9 mouse cellular contexts compared by ENCODE assay signal in genomic region chr11:11114234-11115030, GRCm38 (mm10). TPM values are rescaled to one million over a fixed set of nuclear protein-coding genes. Genes with fewer than 3 reads are reported as not detected.
DNase-seq lines count a peak whose midpoint lies in the region; ATAC-seq and TF ChIP-seq lines count a peak whose summit lies in the region.
"Had no signal": no experiment of that assay in that cellular context is flagged by ENCODE, and none has a peak within 500 bp of the region (broad histone marks: within the 10 kb centered on the region; RNA-seq: fewer than 3 reads in every experiment).

No protein-coding gene starts in this region.

- no peak overlapping the region for H3K27ac ChIP-seq in heart, embryonic 10.5 days
- H3K27ac ChIP-seq in forebrain, embryonic 13.5 days = no peak overlapping the region
- no peak overlapping the region for H3K27ac ChIP-seq in limb, embryonic 14.5 days (replicated peaks; ENCODE audit: low read depth, low read length)
- H3K27ac ChIP-seq in stomach, postnatal 0 days (replicated peaks) = no peak overlapping the region

- WGBS in heart, embryonic 10.5 days = 1% methylated on average over 34 of the region's 34 CpGs
- under 1% methylated on average over 34 of the region's 34 CpGs for WGBS in forebrain, embryonic 13.5 days
- 3% methylated on average over 34 of the region's 34 CpGs for WGBS in limb, embryonic 14.5 days
- under 1% methylated on average over 34 of the region's 34 CpGs for WGBS in stomach, postnatal 0 days

- peaks cover 63% of the 10 kb centered on the region for H3K27me3 ChIP-seq in heart, embryonic 10.5 days (ENCODE audit: insufficient read depth, poor library complexity, severe bottlenecking)
- H3K27me3 ChIP-seq in forebrain, embryonic 13.5 days = peaks cover 85% of the 10 kb centered on the region
- peaks cover 49% of the 10 kb centered on the region for H3K27me3 ChIP-seq in limb, embryonic 14.5 days (ENCODE audit: control insufficient read depth, insufficient read depth, low read length)
- H3K27me3 ChIP-seq in stomach, postnatal 0 days (ENCODE audit: control insufficient read depth, insufficient read depth, low read length) = peaks cover 9% of the 10 kb centered on the region; the same call in 1 of the 2 replicates

- no peak for TF ChIP-seq CTCF in stomach, postnatal 0 days (IDR thresholded peaks at IDR 0.05; ENCODE audit: low read depth)

- H3K9ac ChIP-seq in forebrain, embryonic 13.5 days = peak overlapping the region; percentile 56
- H3K9ac ChIP-seq in limb, embryonic 14.5 days (ENCODE audit: low read depth, low read length, severe bottlenecking) = peak overlapping the region; percentile 9; the same call in 1 of the 2 replicates
- H3K9ac ChIP-seq in stomach, postnatal 0 days (ENCODE audit: low read length) = no peak overlapping the region

- no peaks in the 10 kb centered on the region for H3K36me3 ChIP-seq in heart, embryonic 10.5 days
- H3K36me3 ChIP-seq in forebrain, embryonic 13.5 days (ENCODE audit: poor library complexity, severe bottlenecking) = no peaks in the 10 kb centered on the region
- H3K36me3 ChIP-seq in limb, embryonic 14.5 days (ENCODE audit: control insufficient read depth, insufficient read depth, low read length) = no peaks in the 10 kb centered on the region
- no peaks in the 10 kb centered on the region for H3K36me3 ChIP-seq in stomach, postnatal 0 days (ENCODE audit: control insufficient read depth, insufficient read depth, low read length)

- peak; percentile 44 for ATAC-seq in forebrain, embryonic 13.5 days
- ATAC-seq in limb, embryonic 14.5 days (ENCODE audit: low FRiP score, low read depth) = no peak; the same call in 1 of the 2 replicates
- ATAC-seq in stomach, postnatal 0 days (ENCODE audit: low FRiP score, low TSS enrichment) = peak; percentile 32; the same call in 1 of the 2 replicates

- peak overlapping the region; percentile 95 for H3K4me2 ChIP-seq in forebrain, embryonic 13.5 days
- peak overlapping the region; percentile 89 for H3K4me2 ChIP-seq in limb, embryonic 14.5 days (replicated peaks; ENCODE audit: low read depth, low read length, severe bottlenecking)
- peak overlapping the region; percentile 64 for H3K4me2 ChIP-seq in stomach, postnatal 0 days (replicated peaks; ENCODE audit: low read depth)

- no peaks in the 10 kb centered on the region for H3K9me3 ChIP-seq in heart, embryonic 10.5 days
- H3K9me3 ChIP-seq in forebrain, embryonic 13.5 days (replicated peaks) = no peaks in the 10 kb centered on the region
- no peaks in the 10 kb centered on the region for H3K9me3 ChIP-seq in limb, embryonic 14.5 days (ENCODE audit: control insufficient read depth, low read length)
- H3K9me3 ChIP-seq in stomach, postnatal 0 days (ENCODE audit: control insufficient read depth, low read length) = no peaks in the 10 kb centered on the region

- no peak for TF ChIP-seq POLR2A in limb, embryonic 14.5 days (IDR thresholded peaks at IDR 0.05; ENCODE audit: borderline replicate concordance, extremely low read depth, insufficient read depth, insufficient read length)

- peaks cover 25% of the 10 kb centered on the region for H3K4me1 ChIP-seq in heart, embryonic 10.5 days
- peaks cover 34% of the 10 kb centered on the region for H3K4me1 ChIP-seq in forebrain, embryonic 13.5 days
- peaks cover 8% of the 10 kb centered on the region for H3K4me1 ChIP-seq in limb, embryonic 14.5 days (ENCODE audit: control insufficient read depth, insufficient read depth, low read length)
- no peaks in the 10 kb centered on the region for H3K4me1 ChIP-seq in stomach, postnatal 0 days (replicated peaks; ENCODE audit: control insufficient read depth, insufficient read depth)

- TF ChIP-seq EP300 in stomach, postnatal 0 days (optimal IDR thresholded peaks at IDR 0.05) = no peak

- peak overlapping the region; percentile 64 for H3K4me3 ChIP-seq in heart, embryonic 10.5 days
- H3K4me3 ChIP-seq in forebrain, embryonic 13.5 days = peak overlapping the region; percentile 55
- peak overlapping the region; percentile 48 for H3K4me3 ChIP-seq in limb, embryonic 14.5 days (replicated peaks; ENCODE audit: low read length)
- H3K4me3 ChIP-seq in stomach, postnatal 0 days (ENCODE audit: low read depth, low read length) = peak overlapping the region; percentile 36

- no peak for DNase-seq in heart, embryonic 10.5 days (ENCODE audit: low spot score)
- DNase-seq in heart, adult 8-10 months (ENCODE audit: low spot score) = no peak
- DNase-seq in ES-CJ7 (ENCODE audit: low read depth, low spot score) = peak; percentile 33
- no peak for DNase-seq in limb, embryonic 14.5 days (ENCODE audit: low spot score)
- DNase-seq in stomach, postnatal 0 days (ENCODE audit: low spot score) = no peak
- DNase-seq in urinary bladder, postnatal 4 days (ENCODE audit: low spot score in 2 of 2) = no peak
- no peak for DNase-seq in layer of hippocampus, adult 18-20 months (ENCODE audit: low spot score in 2 of 2)

RNA-seq across cellular contexts. Expression of gene Vwc2, which starts 0.4 kb away (rescaled TPM):
- 0.23 and 0.35 TPM in 2 replicates for polyA plus RNA-seq in heart, embryonic 10.5 days (2016; fragmentation: Nextera tagmentation; extraction: Ambion mirVana)
- not detected for total RNA-seq in heart, adult 8-10 months (2022)
- 1.6 and 2.8 TPM in 2 replicates for polyA plus RNA-seq in forebrain, embryonic 13.5 days (2015; fragmentation: Nextera tagmentation; extraction: Ambion mirVana)
- polyA plus RNA-seq in limb, embryonic 14.5 days (2012; rRNA removed) = 7.2 and 7.6 TPM in 2 replicates
- 4.5 and 6.0 TPM in 2 replicates for polyA plus RNA-seq in limb, embryonic 14.5 days (2014; fragmentation: Nextera tagmentation; extraction: Ambion mirVana)
- polyA plus RNA-seq in stomach, postnatal 0 days (2015; fragmentation: Nextera tagmentation; extraction: Ambion mirVana) = 0.62 and 0.79 TPM in 2 replicates
- total RNA-seq in layer of hippocampus, adult 18-20 months (2021) = 1 to 10 TPM; 5.4 to 5.5 TPM
- total RNA-seq: MEL had no signal
